In genomic region chr19:40383931-40384330, GRCm38 (mm10) we compare ENCODE assay signal across 12 mouse cellular contexts.
DNase-seq lines count a peak whose midpoint lies in the region; ATAC-seq and TF ChIP-seq lines count a peak whose summit lies in the region.
"Had no signal": no experiment of that assay in that cellular context is flagged by ENCODE, and none has a peak within 500 bp of the region (broad histone marks: within the 10 kb centered on the region; RNA-seq: fewer than 3 reads in every experiment).

No protein-coding gene starts in this region.

- H3K4me3 ChIP-seq in hindbrain, postnatal 0 days (ENCODE audit: low read length): no peak overlapping the region
- H3K4me3 ChIP-seq in hindbrain, embryonic 16.5 days (ENCODE audit: low read length): no peak overlapping the region
- no peak overlapping the region for H3K4me3 ChIP-seq in midbrain, postnatal 0 days (ENCODE audit: low read depth, low read length)
- H3K4me3 ChIP-seq in midbrain, embryonic 10.5 days: no peak overlapping the region
- H3K4me3 ChIP-seq: megakaryocyte, embryonic 14.5 days had no signal

- H3K4me2 ChIP-seq in hindbrain, postnatal 0 days (ENCODE audit: low read depth, low read length): no peak overlapping the region
- no peak overlapping the region for H3K4me2 ChIP-seq in hindbrain, embryonic 16.5 days (ENCODE audit: low read length)
- no peak overlapping the region for H3K4me2 ChIP-seq in midbrain, postnatal 0 days (ENCODE audit: low read depth, low read length, poor library complexity, severe bottlenecking)

- no peak overlapping the region for H3K27ac ChIP-seq in hindbrain, postnatal 0 days
- H3K27ac ChIP-seq in hindbrain, embryonic 16.5 days (ENCODE audit: low read depth, low read length): no peak overlapping the region
- H3K27ac ChIP-seq in midbrain, postnatal 0 days (ENCODE audit: low read depth, low read length): peak overlapping the region; percentile 12; the same call in 1 of the 2 replicates
- H3K27ac ChIP-seq in midbrain, embryonic 10.5 days (replicated peaks): no peak overlapping the region

- H3K9me3 ChIP-seq in hindbrain, postnatal 0 days (ENCODE audit: low read length): no peaks in the 10 kb centered on the region
- no peaks in the 10 kb centered on the region for H3K9me3 ChIP-seq in hindbrain, embryonic 16.5 days (ENCODE audit: control insufficient read depth, low read length)
- no peaks in the 10 kb centered on the region for H3K9me3 ChIP-seq in midbrain, postnatal 0 days (ENCODE audit: low read length)
- H3K9me3 ChIP-seq in midbrain, embryonic 10.5 days (replicated peaks): no peaks in the 10 kb centered on the region
- H3K9me3 ChIP-seq: megakaryocyte, embryonic 14.5 days had no signal

- no peak overlapping the region for H3K9ac ChIP-seq in hindbrain, postnatal 0 days (replicated peaks; ENCODE audit: low read length)
- H3K9ac ChIP-seq in hindbrain, embryonic 16.5 days (ENCODE audit: low read depth, low read length): no peak overlapping the region
- H3K9ac ChIP-seq in midbrain, postnatal 0 days (replicated peaks; ENCODE audit: low read length, poor library complexity, severe bottlenecking): no peak overlapping the region

- H3K36me3 ChIP-seq in hindbrain, postnatal 0 days (ENCODE audit: insufficient read depth, low read length): peaks cover 12% of the 10 kb centered on the region; the same call in 1 of the 2 replicates
- H3K36me3 ChIP-seq in hindbrain, embryonic 16.5 days (ENCODE audit: control insufficient read depth, insufficient read depth, low read length): no peaks in the 10 kb centered on the region
- peaks cover 13% of the 10 kb centered on the region for H3K36me3 ChIP-seq in midbrain, postnatal 0 days (ENCODE audit: insufficient read depth, low read length)
- no peaks in the 10 kb centered on the region for H3K36me3 ChIP-seq in midbrain, embryonic 10.5 days

- peak; percentile 52 for TF ChIP-seq CTCF in hindbrain, postnatal 0 days (IDR thresholded peaks at IDR 0.05; ENCODE audit: low read depth)
- peak; percentile 56 for TF ChIP-seq CTCF in midbrain, postnatal 0 days (IDR thresholded peaks at IDR 0.05)

- H3K27me3 ChIP-seq in hindbrain, postnatal 0 days (ENCODE audit: insufficient read depth, low read length): no peaks in the 10 kb centered on the region
- H3K27me3 ChIP-seq in hindbrain, embryonic 16.5 days (replicated peaks; ENCODE audit: control insufficient read depth, insufficient read depth, low read length): no peaks in the 10 kb centered on the region
- no peaks in the 10 kb centered on the region for H3K27me3 ChIP-seq in midbrain, postnatal 0 days (ENCODE audit: insufficient read depth, low read length)
- no peaks in the 10 kb centered on the region for H3K27me3 ChIP-seq in midbrain, embryonic 10.5 days (ENCODE audit: low read depth, poor library complexity, severe bottlenecking)
- H3K27me3 ChIP-seq: megakaryocyte, embryonic 14.5 days had no signal

- 24% methylated on average over 5 of the region's 5 CpGs for WGBS in hindbrain, postnatal 0 days
- WGBS in hindbrain, embryonic 16.5 days: 38% methylated on average over 5 of the region's 5 CpGs
- 38% methylated on average over 5 of the region's 5 CpGs for WGBS in midbrain, postnatal 0 days
- 42% methylated on average over 5 of the region's 5 CpGs for WGBS in midbrain, embryonic 10.5 days

- 0 out of 2 replicates have a peak, but pooled peaks cover 5% of the 10 kb centered on the region for H3K4me1 ChIP-seq in hindbrain, postnatal 0 days (ENCODE audit: insufficient read depth, low read length)
- H3K4me1 ChIP-seq in hindbrain, embryonic 16.5 days (ENCODE audit: control insufficient read depth, insufficient read depth, low read depth, low read length): no peaks in the 10 kb centered on the region; the same call in none of the 2 replicates
- no peaks in the 10 kb centered on the region for H3K4me1 ChIP-seq in midbrain, postnatal 0 days (ENCODE audit: insufficient read depth, low read length)
- peaks cover 4% of the 10 kb centered on the region; the same call in 1 of the 2 replicates for H3K4me1 ChIP-seq in midbrain, embryonic 10.5 days

- peak; percentile 48 for DNase-seq in adrenal gland, postnatal 14 days
- DNase-seq in adrenal gland, adult 18-20 months (ENCODE audit: low spot score in 2 of 2): no peak
- peak; percentile 52 for DNase-seq in hindbrain, postnatal 0 days (ENCODE audit: low spot score)
- no peak for DNase-seq in midbrain, postnatal 0 days (ENCODE audit: low spot score)
- no peak for DNase-seq in midbrain, embryonic 10.5 days (ENCODE audit: low spot score)
- no peak for DNase-seq in thymus, postnatal 25 days
- DNase-seq: cerebellum, adult 9-11 months; gastrocnemius, postnatal 25 days; kidney, postnatal 14 days had no signal

- ATAC-seq in hindbrain, postnatal 0 days: no peak
- no peak for ATAC-seq in hindbrain, embryonic 16.5 days
- ATAC-seq in midbrain, postnatal 0 days (ENCODE audit: low FRiP score): no peak
- no peak for ATAC-seq in megakaryocyte progenitor cell, adult 5-6 weeks (replicated peaks; ENCODE audit: poor library complexity)

Comparison
In these comparisons a context has a peak if more than half of its experiments do, and no peak if none do; other contexts are left out.
1. DNase-seq: peak in adrenal gland, postnatal 14 days (single experiment) and hindbrain, postnatal 0 days (single experiment); none in adrenal gland, adult 18-20 months (0 of 2), midbrain, postnatal 0 days (single experiment), midbrain, embryonic 10.5 days (single experiment) and thymus, postnatal 25 days (single experiment).